Mouse (Mus musculus): ENCODE measurements around the gene Spocd1.

DNA sequence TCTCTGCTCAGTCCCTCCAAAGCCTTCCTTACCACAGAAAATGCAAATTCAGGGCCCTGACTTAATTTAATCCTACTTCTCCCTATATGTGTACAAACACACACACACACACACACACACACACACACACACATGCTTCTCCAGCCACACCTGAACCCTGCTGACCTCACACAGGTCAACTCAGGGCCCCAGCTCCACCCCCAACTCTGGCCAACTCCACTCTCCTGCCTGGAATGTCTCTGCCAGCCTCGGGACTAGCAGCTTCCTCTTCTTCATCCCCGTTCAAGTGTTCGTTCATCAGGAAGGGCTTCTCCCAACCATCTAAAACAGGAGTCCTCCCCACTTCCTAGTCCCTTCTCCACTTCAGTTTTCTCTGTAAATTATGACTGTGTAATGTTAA lies 47.4 kb upstream of the Spocd1 start:
- no peak for TF ChIP-seq CTCF (IDR thresholded peaks at IDR 0.05; ENCODE audit: borderline replicate concordance, insufficient read depth, low read length)
- TF ChIP-seq POLR2A (IDR thresholded peaks at IDR 0.05; ENCODE audit: low read depth, low read length): no peak
